Comparison of ENCODE assay signal across 8 mouse cellular contexts in genomic region chr2:36202611-36202880, GRCm38 (mm10). TPM values are rescaled to one million over a fixed set of nuclear protein-coding genes. Genes with fewer than 3 reads are reported as not detected.
A peak's percentile ranks its signal among the peaks of the same experiment; 100 is the strongest.
DNase-seq lines count a peak whose midpoint lies in the region; ATAC-seq and TF ChIP-seq lines count a peak whose summit lies in the region.

No protein-coding gene starts in this region.

- H3K9ac ChIP-seq in lung, embryonic 16.5 days (ENCODE audit: low read length) = no peak overlapping the region
- H3K9ac ChIP-seq in liver, embryonic 12.5 days = peak overlapping the region; percentile 52; the same call in 1 of the 2 replicates
- H3K9ac ChIP-seq in stomach, embryonic 16.5 days (ENCODE audit: low read length) = no peak overlapping the region

- H3K4me1 ChIP-seq in cerebellum, adult 2 months (ENCODE audit: control insufficient read depth, insufficient read depth, low read length) = peaks cover 9% of the 10 kb centered on the region; the same call in 1 of the 2 replicates
- H3K4me1 ChIP-seq in lung, embryonic 16.5 days (replicated peaks; ENCODE audit: control insufficient read depth, insufficient read depth, low read length) = peaks cover 30% of the 10 kb centered on the region
- peaks cover 77% of the 10 kb centered on the region for H3K4me1 ChIP-seq in liver, embryonic 12.5 days
- peaks cover 37% of the 10 kb centered on the region for H3K4me1 ChIP-seq in stomach, embryonic 16.5 days (ENCODE audit: control insufficient read depth, insufficient read depth, low read length)

- no peaks in the 10 kb centered on the region for H3K36me3 ChIP-seq in lung, embryonic 16.5 days (ENCODE audit: control insufficient read depth, insufficient read depth, low read length)
- H3K36me3 ChIP-seq in liver, embryonic 12.5 days = no peaks in the 10 kb centered on the region
- no peaks in the 10 kb centered on the region for H3K36me3 ChIP-seq in stomach, embryonic 16.5 days (ENCODE audit: control insufficient read depth, insufficient read depth, low read length)

- no peaks in the 10 kb centered on the region for H3K9me3 ChIP-seq in lung, embryonic 16.5 days (ENCODE audit: control insufficient read depth, low read length)
- H3K9me3 ChIP-seq in liver, embryonic 12.5 days (replicated peaks) = no peaks in the 10 kb centered on the region
- H3K9me3 ChIP-seq in stomach, embryonic 16.5 days (replicated peaks; ENCODE audit: control insufficient read depth, low read length) = no peaks in the 10 kb centered on the region

- peaks cover 2% of the 10 kb centered on the region; the same call in 1 of the 2 replicates for H3K27me3 ChIP-seq in cerebellum, adult 2 months (ENCODE audit: control insufficient read depth, insufficient read depth, low read length)
- H3K27me3 ChIP-seq in lung, embryonic 16.5 days (ENCODE audit: control insufficient read depth, insufficient read depth, low read depth, low read length) = peaks cover 24% of the 10 kb centered on the region
- H3K27me3 ChIP-seq in liver, embryonic 12.5 days (replicated peaks) = peaks cover 55% of the 10 kb centered on the region
- H3K27me3 ChIP-seq in stomach, embryonic 16.5 days (ENCODE audit: control insufficient read depth, insufficient read depth, low read length) = peaks cover 22% of the 10 kb centered on the region

- peak overlapping the region; percentile 48 for H3K4me3 ChIP-seq in cerebellum, adult 2 months (replicated peaks; ENCODE audit: insufficient read depth, low read depth, low read length)
- H3K4me3 ChIP-seq in lung, embryonic 16.5 days (ENCODE audit: low read length) = peak overlapping the region; percentile 47
- H3K4me3 ChIP-seq in liver, embryonic 12.5 days = peak overlapping the region; percentile 55
- H3K4me3 ChIP-seq in stomach, embryonic 16.5 days (replicated peaks; ENCODE audit: low read length) = peak overlapping the region; percentile 41

- no peak for TF ChIP-seq CTCF in cerebellum, adult 2 months (IDR thresholded peaks at IDR 0.05; ENCODE audit: borderline replicate concordance, insufficient read depth, low read depth, low read length)

- peak overlapping the region; percentile 70 for H3K4me2 ChIP-seq in lung, embryonic 16.5 days (ENCODE audit: low read depth, low read length)
- peak overlapping the region; percentile 86 for H3K4me2 ChIP-seq in liver, embryonic 12.5 days
- H3K4me2 ChIP-seq in stomach, embryonic 16.5 days (ENCODE audit: low read depth, low read length) = peak overlapping the region; percentile 76

- TF ChIP-seq POLR2A in cerebellum, adult 2 months (IDR thresholded peaks at IDR 0.05; ENCODE audit: borderline replicate concordance, insufficient read depth, low read length) = no peak

- ATAC-seq in lung, embryonic 16.5 days (ENCODE audit: low read depth) = no peak
- ATAC-seq in liver, embryonic 12.5 days = no peak
- no peak for ATAC-seq in stomach, embryonic 16.5 days (ENCODE audit: insufficient read depth, low FRiP score)

- no peak for DNase-seq in cerebellum, adult 2 months
- DNase-seq in cerebellum, postnatal 25 days = no peak
- no peak for DNase-seq in lung, postnatal 36 days
- DNase-seq in gastrocnemius, postnatal 25 days = no peak
- DNase-seq in ovary, postnatal 36 days (ENCODE audit: low spot score) = no peak

- H3K27ac ChIP-seq in cerebellum, adult 2 months (ENCODE audit: insufficient read depth, low read length) = no peak overlapping the region
- no peak overlapping the region for H3K27ac ChIP-seq in lung, embryonic 16.5 days (ENCODE audit: low read length)
- no peak overlapping the region for H3K27ac ChIP-seq in liver, embryonic 12.5 days
- H3K27ac ChIP-seq in stomach, embryonic 16.5 days (ENCODE audit: low read length) = no peak overlapping the region

- 3% methylated on average over 5 of the region's 5 CpGs for WGBS in cerebellum, adult 2 months
- WGBS in lung, embryonic 16.5 days = 16% methylated on average over 5 of the region's 5 CpGs
- 14% methylated on average over 5 of the region's 5 CpGs for WGBS in liver, embryonic 12.5 days (ENCODE audit: insufficient replicate concordance)
- WGBS in stomach, embryonic 16.5 days = 11% methylated on average over 5 of the region's 5 CpGs

RNA-seq across cellular contexts. Expression of gene Ptgs1, which starts 27.7 kb away (rescaled TPM):
- 6.5 and 9.3 TPM in 2 replicates for polyA plus RNA-seq in cerebellum, adult 2 months (2012; rRNA removed)
- 76.1 and 83.5 TPM in 2 replicates for polyA plus RNA-seq in lung, embryonic 16.5 days (2015; fragmentation: Nextera tagmentation; extraction: Ambion mirVana)
- 21.1 and 21.4 TPM in 2 replicates for polyA plus RNA-seq in liver, embryonic 12.5 days (2016; fragmentation: Nextera tagmentation; extraction: Ambion mirVana)
- 35.1 and 37.5 TPM in 2 replicates for polyA plus RNA-seq in stomach, embryonic 16.5 days (2015; fragmentation: Nextera tagmentation; extraction: Ambion mirVana)
- total RNA-seq in gastrocnemius, postnatal 25 days (2021) = 1 to 10 TPM; 4.2 to 5.5 TPM
